Mouse (Mus musculus) spleen, adult 10 weeks (tissue): Measurements from ENCODE around the gene Abca8b. TPM values are rescaled to one million over a fixed set of nuclear protein-coding genes. Genes with fewer than 3 reads are reported as not detected.

Source experiments
- polyA plus RNA-seq: library from polyadenylated mRNA; stranded (reverse); fragments of 350-450 nt; fragmentation: Illumina TruSeq; extraction: RNeasy Lipid Tissue Mini Kit (QIAGEN cat#74804); gene quantifications from one replicate; pipeline ENCODE4 v1.2.3, GENCODE M21; 2015; ENCODE audit warnings: low replicate concordance; ENCODE audit not compliant: insufficient read depth

The Abca8b gene
- 2.0 TPM for polyA plus RNA-seq

GRCm38 (mm10) chr11:109995624-109996023 is at the start of gene Abca8b:
TSS of gene Abca8b (minus strand) at chr11:109995845.

Other genes with a start within 250 kb of the Abca8b start
- not detected for gene 1700012B07Rik, start 167.8 kb downstream of the Abca8b start, polyA plus RNA-seq
- gene Abca8a, start 100.1 kb upstream of the Abca8b start, polyA plus RNA-seq, result 18.0 TPM
- gene Abca9, start 172.4 kb upstream of the Abca8b start, polyA plus RNA-seq, result 15.9 TPM